Mouse (Mus musculus) ovary, postnatal 10 days (tissue): Measurements from ENCODE around the gene Mtfr1l.
"Not testable (repeated sequence)": the region's sequence is repeated elsewhere in the genome, so short reads cannot be mapped to it uniquely, and the experiment has no call there.

Experiments
- DNase-seq: peaks from one replicate; pipeline ENCODE4 v3.0.0; 2022; ENCODE audit warnings: low spot score

The Mtfr1l gene

GRCm38 (mm10) chr4:134515614-134516013, 19.6 kb downstream of the Mtfr1l start:
- DNase-seq: no peak

GRCm38 (mm10) chr4:134514309-134514930, 20.8 kb downstream of the Mtfr1l start:
- DNase-seq: no peak

- no peak for DNase-seq
These were observed 22.4 kb downstream of the Mtfr1l start for GRCm38 (mm10) chr4:134512798-134513197.

GRCm38 (mm10) chr4:134511730-134512129, 23.5 kb downstream of the Mtfr1l start:
- no peak for DNase-seq

- peak; percentile 56 for DNase-seq
These were observed 24.3 kb downstream of the Mtfr1l start, which contains the start of gene Aunip for GRCm38 (mm10) chr4:134510845-134511411. Gene Aunip, plus strand, starts transcription at chr4:134510999.

- DNase-seq: no peak
These were observed 24.8 kb downstream of the Mtfr1l start for GRCm38 (mm10) chr4:134510396-134510795.

- DNase-seq: no peak
These were observed 28.5 kb downstream of the Mtfr1l start for GRCm38 (mm10) chr4:134506713-134507112.

GRCm38 (mm10) chr4:134505966-134506594, 29.1 kb downstream of the Mtfr1l start:
- no peak for DNase-seq

- DNase-seq: no peak
These were observed 29.8 kb downstream of the Mtfr1l start for GRCm38 (mm10) chr4:134505303-134505789.

- DNase-seq: no peak
These were observed 31.4 kb downstream of the Mtfr1l start for GRCm38 (mm10) chr4:134503686-134504357.

GRCm38 (mm10) chr4:134501095-134501494, 34.1 kb downstream of the Mtfr1l start:
- DNase-seq: no peak

GRCm38 (mm10) chr4:134498983-134499382, 36.2 kb downstream of the Mtfr1l start:
- not testable (repeated sequence) for DNase-seq

- DNase-seq: no peak
These were observed 37.0 kb downstream of the Mtfr1l start for GRCm38 (mm10) chr4:134497986-134498731.

- DNase-seq: no peak
These were observed 38.0 kb downstream of the Mtfr1l start for GRCm38 (mm10) chr4:134497223-134497622.

GRCm38 (mm10) chr4:134496595-134497210, 38.5 kb downstream of the Mtfr1l start, which contains the start of gene Paqr7:
Gene Paqr7, plus strand, starts transcription at chr4:134496697.
- peak; percentile 54 for DNase-seq

GRCm38 (mm10) chr4:134495546-134495923, 39.7 kb downstream of the Mtfr1l start:
- no peak for DNase-seq

GRCm38 (mm10) chr4:134494780-134495545, 40.2 kb downstream of the Mtfr1l start:
- no peak for DNase-seq

- not testable (repeated sequence) for DNase-seq
These were observed 41.0 kb downstream of the Mtfr1l start for GRCm38 (mm10) chr4:134494161-134494560.

GRCm38 (mm10) chr4:134491716-134492115, 43.5 kb downstream of the Mtfr1l start:
- DNase-seq: no peak

- DNase-seq: no peak
These were observed 45.1 kb downstream of the Mtfr1l start for GRCm38 (mm10) chr4:134489986-134490665.
